Mouse (Mus musculus): ENCODE results near the gene Eif4a2. TPM values are rescaled to one million over a fixed set of nuclear protein-coding genes. Genes with fewer than 3 reads are reported as not detected.
"Not testable (repeated sequence)": the region's sequence is repeated elsewhere in the genome, so short reads cannot be mapped to it uniquely, and the experiment has no call there.

Gene Eif4a2
- 71.3 and 141 TPM in 2 replicates for polyA plus RNA-seq (2012; rRNA removed)

DNA sequence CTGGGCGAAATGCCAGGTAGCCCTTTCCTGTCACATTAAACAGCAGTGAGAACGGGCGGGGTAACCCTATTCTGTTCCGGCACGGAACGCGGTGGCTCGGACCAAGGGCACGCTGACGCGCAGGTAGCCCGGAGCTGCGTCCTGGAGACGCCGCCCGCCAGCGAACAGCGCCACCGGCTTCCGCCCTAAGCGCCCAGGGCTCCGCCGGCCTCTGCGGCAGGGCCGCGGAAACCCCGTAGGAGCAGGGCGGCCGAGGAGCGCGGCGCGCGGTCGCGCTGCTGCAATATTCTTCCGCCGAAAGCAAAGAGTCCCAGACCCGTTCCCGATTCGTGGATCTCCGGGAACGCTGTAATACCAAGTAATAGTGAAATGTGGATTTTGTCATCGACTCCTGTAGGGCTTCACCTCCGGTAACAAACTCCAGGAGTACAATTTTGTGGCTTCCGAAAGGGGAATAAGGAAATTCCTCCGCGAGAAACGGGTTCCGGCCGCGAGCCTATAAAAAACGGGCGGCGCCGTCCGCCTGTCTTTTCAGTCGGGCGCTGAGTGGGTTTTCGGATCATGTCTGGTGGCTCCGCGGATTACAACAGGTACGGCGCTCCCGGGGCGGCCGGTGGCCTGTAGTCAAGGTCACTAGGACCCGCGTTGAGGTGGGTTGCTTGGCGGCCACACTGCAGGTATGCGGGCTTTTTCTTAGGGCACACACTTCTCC lies at the start of gene Eif4a2:
Gene Eif4a2 (plus strand): TSS at position 214 of the 712 bp plus-strand sequence.
- peak; percentile 93 for DNase-seq
- TF ChIP-seq CTCF (IDR thresholded peaks at IDR 0.05; ENCODE audit: insufficient read depth, low read length) (no peak), POLR2A (IDR thresholded peaks at IDR 0.05; ENCODE audit: borderline replicate concordance, extremely low read depth, low read depth, low read length) (peak; percentile 99)
- WGBS = under 1% methylated on average over 71 of the region's 71 CpGs
- Histone ChIP-seq H3K4me3 (replicated peaks; ENCODE audit: extremely low read depth, low read depth, low read length) (peak within 1 kb of the TSS; percentile 100), H3K4me1 (ENCODE audit: control insufficient read depth, insufficient read depth, low read length) (peaks cover 9% of the 10 kb centered on the region)

DNA sequence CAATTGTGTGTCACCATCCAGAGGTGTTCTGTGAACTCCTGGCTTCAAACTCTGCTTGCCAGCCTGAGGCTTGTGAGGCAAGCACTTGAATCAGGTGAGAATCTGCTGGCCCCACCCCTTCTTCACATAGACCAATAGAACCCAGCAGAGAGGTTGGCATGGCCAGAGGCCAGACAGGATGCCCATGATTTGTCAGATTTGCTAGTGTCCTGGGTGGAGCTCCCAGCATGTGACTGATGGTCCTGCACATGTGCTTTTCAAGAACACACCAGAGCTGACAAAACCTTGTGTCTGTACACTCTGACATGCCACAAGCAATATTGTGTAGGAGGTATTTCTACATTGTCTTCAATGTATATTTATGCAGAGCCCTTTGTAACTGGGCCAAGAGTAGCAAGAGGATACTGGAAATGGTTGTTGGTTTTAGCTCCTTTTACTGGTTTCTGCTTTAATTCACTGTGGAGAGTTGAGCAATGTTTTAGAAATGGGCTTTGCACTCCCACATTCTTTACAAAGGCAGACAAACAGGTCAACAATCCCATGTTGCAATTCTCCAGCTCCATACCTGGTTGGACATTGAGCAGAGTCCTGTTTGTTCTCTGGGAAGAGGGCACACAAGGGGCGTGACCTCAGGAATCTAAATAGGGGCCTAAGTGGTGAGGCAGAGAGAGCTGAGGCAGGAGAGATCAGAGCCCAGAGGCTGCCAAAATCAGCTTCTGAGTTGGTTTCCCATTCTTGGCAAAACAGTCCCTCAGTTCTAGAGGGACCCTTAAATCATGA lies 49.4 kb upstream of the Eif4a2 start, which contains the start of gene Kng1:
Gene Kng1 (plus strand): TSS at position 198 of the 780 bp plus-strand sequence.
- WGBS = 75% methylated on average over 1 of the region's 1 CpGs
- H3K4me1 ChIP-seq (ENCODE audit: control insufficient read depth, insufficient read depth, low read length); H3K4me3 ChIP-seq (replicated peaks; ENCODE audit: extremely low read depth, low read depth, low read length); DNase-seq: not testable (repeated sequence)

DNA sequence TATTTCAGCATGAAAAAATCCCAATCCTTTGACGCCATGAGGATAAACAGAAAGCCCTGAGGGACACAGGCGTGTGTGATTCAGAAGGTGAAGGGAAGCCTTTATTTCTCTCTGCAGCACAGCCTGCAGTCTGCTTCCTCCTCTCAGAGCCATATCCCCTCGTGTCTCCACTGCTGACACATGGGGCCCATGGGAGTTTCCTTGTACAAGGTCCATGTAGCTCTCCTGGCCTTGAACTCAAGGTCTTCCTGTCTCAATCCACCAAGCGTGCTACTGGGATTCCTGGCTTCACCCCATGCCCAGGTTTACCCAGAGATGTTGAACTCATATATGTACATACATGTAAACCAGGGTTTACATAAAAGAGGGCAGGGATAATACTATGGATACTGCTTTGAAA lies 47.6 kb upstream of the Eif4a2 start:
- H3K4me1 ChIP-seq (ENCODE audit: control insufficient read depth, insufficient read depth, low read length); H3K4me3 ChIP-seq (replicated peaks; ENCODE audit: extremely low read depth, low read depth, low read length); DNase-seq: not testable (repeated sequence)
- 47% methylated on average over 4 of the region's 4 CpGs for WGBS

DNA sequence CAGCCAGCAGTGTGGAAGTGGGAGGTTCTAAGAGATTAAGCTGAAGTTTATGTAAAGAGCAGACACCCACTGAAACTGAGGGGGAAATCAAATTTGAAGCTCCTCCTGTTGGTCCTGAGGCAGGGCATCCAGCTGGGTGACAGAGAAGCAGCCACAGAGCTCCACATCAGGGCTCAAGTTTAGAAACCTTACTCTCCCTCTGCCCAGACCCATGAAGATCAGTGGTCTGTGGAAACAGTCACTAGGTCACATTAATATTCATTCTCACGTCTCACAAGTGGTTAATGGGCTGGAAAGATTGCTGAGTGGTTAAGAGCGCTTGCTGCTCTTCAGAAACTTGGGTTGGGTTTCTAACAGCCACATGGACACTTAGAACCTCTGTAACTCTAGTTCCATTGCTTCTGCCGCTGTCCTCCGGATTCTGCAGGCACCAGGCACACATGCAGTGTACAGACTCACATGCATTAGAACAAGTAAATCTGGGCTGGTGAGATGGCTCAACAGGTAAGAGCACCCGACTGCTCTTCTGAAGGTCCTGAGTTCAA lies 46.4 kb upstream of the Eif4a2 start:
- not testable (repeated sequence) for H3K4me1 ChIP-seq (ENCODE audit: control insufficient read depth, insufficient read depth, low read length); H3K4me3 ChIP-seq (replicated peaks; ENCODE audit: extremely low read depth, low read depth, low read length); DNase-seq
- 82% methylated on average over 5 of the region's 5 CpGs for WGBS

DNA sequence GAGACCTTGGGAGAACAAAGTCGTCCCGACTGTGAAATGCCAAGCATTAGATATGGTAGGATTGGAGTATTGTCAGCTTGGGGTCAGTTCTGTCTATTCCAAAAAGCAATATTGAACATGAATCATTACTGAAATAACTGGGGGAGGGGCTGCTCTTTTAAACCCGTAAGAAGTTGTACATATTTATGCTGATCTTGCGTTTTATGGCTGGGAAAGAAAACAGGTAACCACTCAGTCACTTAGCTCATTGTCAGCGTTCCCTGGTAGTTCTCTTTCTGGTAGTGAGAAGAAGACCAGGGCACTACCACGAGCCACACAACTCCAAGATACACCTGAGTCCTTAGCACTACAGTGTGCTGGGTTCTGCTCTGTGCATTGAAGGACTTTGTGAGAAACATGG lies 29.7 kb upstream of the Eif4a2 start:
- H3K4me1 ChIP-seq (ENCODE audit: control insufficient read depth, insufficient read depth, low read length); DNase-seq; H3K4me3 ChIP-seq (replicated peaks; ENCODE audit: extremely low read depth, low read depth, low read length): not testable (repeated sequence)
- WGBS = 84% methylated on average over 6 of the region's 6 CpGs

DNA sequence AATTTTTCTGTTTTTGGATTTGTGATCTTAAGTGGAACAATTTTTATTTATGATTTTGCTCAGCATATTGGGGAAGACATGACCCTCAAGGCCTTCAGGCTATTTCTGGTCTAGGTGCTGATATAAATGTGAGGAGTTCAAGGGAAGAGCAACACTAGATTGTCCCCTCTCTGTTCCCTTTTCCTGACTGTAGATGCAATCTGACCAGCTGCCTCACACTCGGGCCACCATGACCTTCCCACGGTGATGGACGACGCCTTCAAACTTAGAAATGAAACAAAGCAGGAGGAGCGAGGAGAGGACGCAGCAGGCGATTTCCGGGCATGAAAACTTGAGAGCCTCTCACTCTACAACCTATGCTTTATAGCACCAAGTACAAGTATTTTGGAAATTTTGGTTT lies 20.1 kb upstream of the Eif4a2 start:
- WGBS = 60% methylated on average over 8 of the region's 8 CpGs
- DNase-seq; H3K4me3 ChIP-seq (replicated peaks; ENCODE audit: extremely low read depth, low read depth, low read length); H3K4me1 ChIP-seq (ENCODE audit: control insufficient read depth, insufficient read depth, low read length): not testable (repeated sequence)

DNA sequence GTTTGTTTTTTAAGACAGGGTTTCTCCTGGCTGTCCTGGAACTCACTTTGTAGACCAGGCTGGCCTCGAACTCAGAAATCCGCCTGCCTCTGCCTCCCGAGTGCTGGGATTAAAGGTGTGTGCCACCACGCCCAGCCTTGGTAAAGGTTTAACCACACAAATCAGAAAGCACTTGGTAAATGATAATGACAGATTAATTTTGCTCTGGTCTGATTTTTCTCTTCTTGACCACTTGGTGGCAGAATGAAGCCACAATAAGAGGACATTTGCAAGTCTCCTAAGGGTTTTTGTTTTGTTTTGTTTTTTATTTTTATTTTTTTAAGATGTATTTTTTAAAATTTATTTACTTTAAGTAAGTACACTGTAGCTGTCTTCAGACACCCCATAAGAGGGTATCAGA lies 19.5 kb upstream of the Eif4a2 start:
- H3K4me1 ChIP-seq (ENCODE audit: control insufficient read depth, insufficient read depth, low read length); DNase-seq; H3K4me3 ChIP-seq (replicated peaks; ENCODE audit: extremely low read depth, low read depth, low read length): not testable (repeated sequence)
- 36% methylated on average over 4 of the region's 4 CpGs for WGBS

DNA sequence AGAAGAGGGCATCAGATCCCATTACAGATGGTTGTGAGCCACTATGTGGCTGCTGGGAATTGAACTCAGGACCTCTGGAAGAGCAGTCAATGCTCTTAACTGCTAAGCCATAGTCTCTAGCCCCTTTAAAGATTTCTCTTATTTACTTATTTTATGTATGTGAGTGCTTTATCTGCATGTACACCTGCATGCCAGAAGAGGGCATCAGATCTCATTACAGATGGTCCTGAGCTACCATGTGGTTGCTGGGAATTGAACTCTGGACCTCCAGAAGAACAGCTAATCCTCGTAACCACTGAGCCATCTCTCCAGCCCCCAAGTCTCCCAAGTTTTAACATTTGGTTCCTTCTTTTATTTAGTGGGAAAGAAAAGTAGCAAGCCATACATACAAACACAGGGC lies 18.8 kb upstream of the Eif4a2 start:
- 79% methylated on average over 1 of the region's 1 CpGs for WGBS
- not testable (repeated sequence) for H3K4me1 ChIP-seq (ENCODE audit: control insufficient read depth, insufficient read depth, low read length); H3K4me3 ChIP-seq (replicated peaks; ENCODE audit: extremely low read depth, low read depth, low read length); DNase-seq

DNA sequence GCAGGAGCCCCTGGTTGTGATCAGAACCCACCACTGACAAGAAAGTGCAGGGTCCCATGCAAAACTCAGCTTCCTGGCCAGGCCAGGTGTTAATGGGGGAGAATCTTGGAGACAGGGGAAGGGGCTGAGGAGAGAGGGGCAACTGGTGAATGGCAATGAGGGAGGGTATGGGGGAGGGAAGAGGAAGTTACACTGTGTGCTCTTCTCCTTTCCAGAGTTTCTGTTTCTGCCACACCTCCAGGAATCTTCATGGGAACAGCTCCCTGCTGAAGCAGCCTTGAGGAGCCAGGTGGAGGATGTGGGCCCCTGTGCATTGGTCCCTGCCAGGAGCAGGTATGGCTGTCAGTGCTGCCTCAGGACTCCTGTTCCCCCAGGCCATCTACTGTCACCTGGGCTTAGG lies 15.9 kb upstream of the Eif4a2 start:
- not testable (repeated sequence) for DNase-seq; H3K4me1 ChIP-seq (ENCODE audit: control insufficient read depth, insufficient read depth, low read length); H3K4me3 ChIP-seq (replicated peaks; ENCODE audit: extremely low read depth, low read depth, low read length)

DNA sequence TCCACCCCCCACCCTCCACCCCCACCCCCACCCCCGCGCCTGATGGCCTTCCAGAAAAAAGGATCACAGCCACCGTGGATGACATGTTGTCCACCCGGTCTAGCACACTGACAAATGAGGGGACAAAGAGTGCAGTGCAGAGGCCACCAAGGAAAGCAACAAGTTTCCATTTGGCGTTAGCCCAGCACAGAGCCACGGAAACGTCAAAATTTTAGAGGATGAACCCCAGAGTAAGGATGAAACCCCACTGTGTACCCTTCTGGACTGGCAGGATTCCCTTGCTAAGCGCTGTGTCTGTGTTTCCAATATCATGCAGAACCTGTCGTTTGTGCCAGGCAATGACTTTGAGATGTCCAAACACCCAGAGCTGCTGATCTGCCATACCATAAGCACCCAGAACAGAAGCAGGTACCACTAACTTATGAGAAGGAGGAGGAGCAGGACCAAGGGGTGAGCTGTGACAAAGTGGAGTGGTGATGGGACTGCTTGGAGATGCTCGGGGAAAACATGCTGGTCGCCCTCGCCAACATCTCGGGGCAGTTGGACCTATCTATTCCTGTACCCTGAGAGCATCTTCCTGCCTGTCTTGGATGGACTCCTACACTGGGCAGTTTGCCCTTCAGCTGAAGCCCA lies 13.8 kb upstream of the Eif4a2 start:
- TF ChIP-seq POLR2A (IDR thresholded peaks at IDR 0.05; ENCODE audit: borderline replicate concordance, extremely low read depth, low read depth, low read length) (no peak), CTCF (IDR thresholded peaks at IDR 0.05; ENCODE audit: insufficient read depth, low read length) (no peak)
- Histone ChIP-seq H3K4me1 (ENCODE audit: control insufficient read depth, insufficient read depth, low read length) (no peaks in the 10 kb centered on the region), H3K4me3 (replicated peaks; ENCODE audit: extremely low read depth, low read depth, low read length) (no peak overlapping the region)
- 72% methylated on average over 13 of the region's 13 CpGs for WGBS
- no peak for DNase-seq

DNA sequence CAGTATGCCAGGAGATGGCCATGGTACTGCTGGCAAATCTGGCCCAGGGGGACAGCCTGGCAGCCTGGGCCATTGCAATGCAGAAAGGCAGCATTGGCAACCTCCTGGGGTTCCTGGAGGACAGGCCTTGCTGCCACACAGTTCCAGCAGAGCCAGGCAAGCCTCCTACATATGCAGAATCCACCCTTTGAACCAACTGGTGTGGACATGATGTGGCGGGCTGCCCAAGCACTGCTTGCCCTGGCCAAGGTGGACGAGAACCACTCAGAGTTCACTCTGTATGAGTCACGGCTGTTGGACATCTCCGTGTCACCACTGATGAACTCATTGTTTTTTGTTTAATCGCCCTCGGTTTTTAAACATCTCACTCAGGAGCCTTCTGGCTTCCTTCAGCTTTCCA lies 13.1 kb upstream of the Eif4a2 start:
- no peak overlapping the region for H3K4me3 ChIP-seq (replicated peaks; ENCODE audit: extremely low read depth, low read depth, low read length)
- TF ChIP-seq CTCF (IDR thresholded peaks at IDR 0.05; ENCODE audit: insufficient read depth, low read length) (no peak), POLR2A (IDR thresholded peaks at IDR 0.05; ENCODE audit: borderline replicate concordance, extremely low read depth, low read depth, low read length) (no peak)
- 84% methylated on average over 6 of the region's 6 CpGs for WGBS
- no peak for DNase-seq
- no peaks in the 10 kb centered on the region for H3K4me1 ChIP-seq (ENCODE audit: control insufficient read depth, insufficient read depth, low read length)

DNA sequence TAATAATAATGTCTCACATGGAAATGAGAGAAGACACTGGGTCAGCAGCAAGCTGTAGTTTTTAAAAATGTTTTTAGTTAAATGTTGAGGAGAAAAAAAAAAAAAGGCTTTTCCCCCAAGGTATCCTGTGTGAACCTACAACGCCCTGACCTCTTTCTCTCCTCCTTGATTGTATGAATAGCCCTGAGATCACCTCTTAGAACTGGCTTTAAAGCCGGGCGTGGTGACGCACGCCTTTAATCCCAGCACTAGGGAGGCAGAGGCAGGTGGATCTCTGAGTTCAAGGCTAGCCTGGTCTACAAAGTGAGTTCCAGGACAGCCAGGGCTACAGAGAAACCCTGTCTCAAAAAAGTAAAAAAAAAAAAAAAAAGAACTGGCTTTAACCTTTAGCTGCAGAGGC lies 11.7 kb upstream of the Eif4a2 start:
- DNase-seq; H3K4me1 ChIP-seq (ENCODE audit: control insufficient read depth, insufficient read depth, low read length); H3K4me3 ChIP-seq (replicated peaks; ENCODE audit: extremely low read depth, low read depth, low read length): not testable (repeated sequence)
- WGBS = 94% methylated on average over 5 of the region's 5 CpGs

DNA sequence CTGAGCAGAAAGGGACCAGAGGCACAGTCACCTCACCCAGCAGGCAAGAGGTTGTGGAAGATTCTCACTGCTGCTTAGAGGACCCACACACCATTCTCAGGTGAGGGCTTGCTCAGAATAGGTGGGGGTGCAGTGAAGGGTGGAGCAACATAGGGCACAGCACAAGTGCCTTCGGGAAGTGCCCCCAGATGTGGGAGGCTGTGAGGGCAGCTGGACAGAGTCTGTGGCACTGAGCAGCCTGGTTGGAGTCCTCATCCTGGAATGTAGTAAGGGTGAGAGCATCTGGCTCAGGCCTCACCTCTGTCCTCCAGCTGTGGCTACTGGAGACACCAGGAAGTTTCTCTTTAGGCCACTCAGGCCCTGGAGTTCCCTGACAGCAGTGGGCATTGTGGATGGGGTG lies 10.4 kb upstream of the Eif4a2 start:
- H3K4me3 ChIP-seq (replicated peaks; ENCODE audit: extremely low read depth, low read depth, low read length); H3K4me1 ChIP-seq (ENCODE audit: control insufficient read depth, insufficient read depth, low read length); DNase-seq: not testable (repeated sequence)
- WGBS = 80% methylated on average over 1 of the region's 1 CpGs

DNA sequence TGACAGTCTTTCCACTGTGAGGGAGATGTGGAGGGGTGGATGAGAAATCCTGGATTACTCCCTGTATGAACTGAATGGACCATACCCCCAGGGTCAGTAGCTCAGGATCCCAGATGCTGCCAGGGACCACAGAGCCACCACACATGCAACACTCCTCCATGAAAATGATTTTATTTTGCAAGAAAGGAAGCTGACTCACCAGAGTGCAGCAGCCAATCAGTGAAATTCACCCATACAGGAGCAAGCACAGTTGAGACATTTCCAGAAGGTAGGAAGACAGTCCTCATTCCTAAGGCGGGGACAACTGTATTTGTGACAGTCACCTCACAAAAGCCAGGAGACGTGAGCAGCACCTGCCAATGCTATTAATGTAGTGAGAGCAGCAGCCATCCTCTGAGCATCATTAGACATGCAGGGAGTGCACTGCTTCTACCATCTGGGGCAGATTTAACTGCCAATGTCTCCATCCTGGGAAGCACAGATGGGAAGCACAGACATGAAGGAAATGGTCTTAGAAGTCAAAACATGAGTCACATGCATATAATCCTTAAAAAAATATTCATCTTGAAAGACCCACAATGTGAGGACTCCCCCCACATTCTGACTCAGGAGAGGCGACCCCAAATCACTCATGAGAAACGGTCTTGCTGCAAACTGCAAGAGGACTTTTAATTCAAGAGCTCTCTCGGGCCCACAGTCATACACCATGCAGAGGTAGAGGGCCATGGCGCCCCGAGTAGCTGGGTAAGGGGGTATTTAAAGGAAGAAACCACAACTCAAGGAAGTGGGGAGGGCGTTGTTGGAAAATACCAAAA lies 9.7 kb upstream of the Eif4a2 start:
- not testable (repeated sequence) for H3K4me1 ChIP-seq (ENCODE audit: control insufficient read depth, insufficient read depth, low read length); DNase-seq; H3K4me3 ChIP-seq (replicated peaks; ENCODE audit: extremely low read depth, low read depth, low read length)
- 84% methylated on average over 8 of the region's 8 CpGs for WGBS

Measured in lung, adult 2 months (tissue).